In genomic region chr5:118326837-118327541, GRCm38 (mm10) we compare ENCODE assay signal across 8 mouse cellular contexts.
DNase-seq lines count a peak whose midpoint lies in the region; ATAC-seq lines count a peak whose summit lies in the region.

No protein-coding gene starts in this region.

- H3K4me1 ChIP-seq in embryonic facial prominence, embryonic 13.5 days = peaks cover 32% of the 10 kb centered on the region

- peak overlapping the region; percentile 27 for H3K9ac ChIP-seq in embryonic facial prominence, embryonic 13.5 days

- H3K36me3 ChIP-seq in embryonic facial prominence, embryonic 13.5 days = no peaks in the 10 kb centered on the region

- intact Hi-C loops in heart, postnatal 25 days (cut with DNase I) = no loop called here

- WGBS in embryonic facial prominence, embryonic 13.5 days = under 1% methylated on average over 18 of the region's 18 CpGs

- no peak for ATAC-seq in embryonic facial prominence, embryonic 13.5 days (ENCODE audit: insufficient number of reproducible peaks, insufficient read depth, low FRiP score, low TSS enrichment, low read depth)

- H3K9me3 ChIP-seq in embryonic facial prominence, embryonic 13.5 days = no peaks in the 10 kb centered on the region

- peak overlapping the region; percentile 57 for H3K4me2 ChIP-seq in embryonic facial prominence, embryonic 13.5 days

- H3K27ac ChIP-seq in embryonic facial prominence, embryonic 13.5 days = peak overlapping the region; percentile 14; the same call in 1 of the 2 replicates

- peak overlapping the region; percentile 30 for H3K4me3 ChIP-seq in embryonic facial prominence, embryonic 13.5 days

- no peaks in the 10 kb centered on the region for H3K27me3 ChIP-seq in embryonic facial prominence, embryonic 13.5 days

- peak; percentile 26 for DNase-seq in urinary bladder, postnatal 25 days (ENCODE audit: low spot score)
- DNase-seq in urinary bladder, adult 2 months (ENCODE audit: low spot score) = no peak
- peak; percentile 44 for DNase-seq in heart, postnatal 25 days (ENCODE audit: low spot score)
- DNase-seq in layer of hippocampus, postnatal 10 days (ENCODE audit: low spot score in 2 of 2) = peak; percentile 68 to 75
- DNase-seq in lung, postnatal 14 days = peak; percentile 28
- peak; percentile 39 for DNase-seq in right cerebral cortex, postnatal 25 days
- DNase-seq in gastrocnemius, adult 8-10 months (ENCODE audit: low spot score in 2 of 2) = no peak

Comparison
In these comparisons a context has a peak if more than half of its experiments do, and no peak if none do; other contexts are left out.
1. DNase-seq: peak in urinary bladder, postnatal 25 days (single experiment), heart, postnatal 25 days (single experiment), layer of hippocampus, postnatal 10 days (2 of 2), lung, postnatal 14 days (single experiment) and right cerebral cortex, postnatal 25 days (single experiment); none in urinary bladder, adult 2 months (single experiment) and gastrocnemius, adult 8-10 months (0 of 2).